Mouse (Mus musculus) thymus, adult 18-20 months (tissue): ENCODE results near the gene Lyzl6.

Source experiments
- DNase-seq, 2 experiments: peaks; one replicate each; pipeline ENCODE4 v3.0.0; 2022; ENCODE audit warnings: mixed read lengths in 2 of 2

The Lyzl6 gene

GRCm38 (mm10) chr11:103638790-103639189, at the start of gene Lyzl6:
TSS of gene Lyzl6 (minus strand) at chr11:103638890.
- DNase-seq = no peak

DNA sequence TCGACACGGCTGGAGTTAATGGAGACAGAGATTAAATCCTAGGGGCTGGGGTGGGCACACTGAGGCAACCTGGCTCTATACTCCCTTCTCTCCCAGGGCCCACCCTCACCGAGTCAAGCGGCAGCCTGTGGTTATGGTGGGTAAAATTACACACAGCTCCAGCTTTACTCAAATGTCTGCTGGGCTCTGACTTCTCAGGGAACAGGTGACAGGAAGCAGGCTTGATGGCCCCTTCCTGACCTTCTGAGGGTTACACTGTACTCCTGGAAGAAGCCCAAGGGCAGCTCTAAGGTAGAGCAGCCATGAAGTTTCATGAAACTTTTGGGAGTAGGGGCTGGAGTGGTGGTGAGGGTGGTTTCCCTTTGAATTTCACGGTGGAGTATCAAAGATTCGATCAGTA, 48.0 kb upstream of the Lyzl6 start:
- no peak for DNase-seq

- no peak for DNase-seq
These were observed 46.6 kb upstream of the Lyzl6 start for GRCm38 (mm10) chr11:103685261-103685736.

DNA sequence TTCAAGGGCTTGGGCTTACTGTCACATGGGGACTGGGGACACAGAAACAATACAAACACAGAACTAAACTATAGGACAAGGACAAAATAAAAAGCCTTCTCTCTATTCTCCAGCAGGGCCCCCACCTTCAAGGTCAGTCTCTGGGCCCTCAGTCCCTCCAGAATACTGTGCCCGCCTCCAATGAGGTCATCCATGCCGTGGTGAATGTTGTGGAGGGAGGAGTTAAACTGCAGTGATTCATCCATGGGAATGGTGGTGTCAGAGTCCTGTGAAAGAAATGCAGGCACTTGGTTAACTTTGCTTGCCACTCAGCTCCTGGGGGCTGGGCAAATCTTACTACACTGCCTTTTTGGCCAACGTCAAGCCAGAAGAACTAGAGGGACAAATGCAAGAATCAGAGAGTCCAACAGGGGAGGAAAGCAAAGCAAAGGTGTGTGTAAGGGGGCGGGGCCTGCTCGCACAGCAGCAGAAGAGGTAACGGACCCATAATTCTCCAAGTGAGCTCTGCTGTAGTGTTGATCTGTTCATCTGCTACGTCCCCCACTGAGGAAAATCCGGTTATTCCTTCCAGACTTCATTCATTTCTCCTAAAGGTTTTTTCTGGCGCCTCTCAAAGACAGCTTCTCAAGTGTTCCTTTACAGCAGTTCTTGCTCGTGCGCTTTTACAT, 45.1 kb upstream of the Lyzl6 start:
- no peak for DNase-seq

GRCm38 (mm10) chr11:103677042-103677441, 38.4 kb upstream of the Lyzl6 start:
- peak; percentile 17 to 18 for DNase-seq

DNA sequence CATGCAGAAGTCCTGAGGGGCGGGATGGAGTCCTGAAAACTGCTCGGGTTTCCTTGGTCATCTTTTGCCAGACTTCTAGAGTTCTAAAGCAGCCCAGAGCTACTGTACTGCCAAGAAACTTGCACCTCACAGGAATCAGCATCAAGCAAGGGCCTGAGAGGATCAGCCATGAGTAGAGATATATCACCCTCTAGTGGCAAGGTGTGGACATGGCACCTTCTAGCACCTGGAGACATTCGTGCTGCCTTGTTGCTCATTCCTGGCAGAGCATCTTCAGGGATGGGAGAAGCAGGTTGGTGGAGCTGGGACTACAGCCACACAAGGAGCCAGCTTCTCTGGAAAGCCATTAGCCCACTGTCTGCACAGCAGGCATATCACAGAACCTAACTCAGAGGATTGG, 36.9 kb upstream of the Lyzl6 start:
- peak in 1 of 2 experiments; percentile 6 for DNase-seq

DNA sequence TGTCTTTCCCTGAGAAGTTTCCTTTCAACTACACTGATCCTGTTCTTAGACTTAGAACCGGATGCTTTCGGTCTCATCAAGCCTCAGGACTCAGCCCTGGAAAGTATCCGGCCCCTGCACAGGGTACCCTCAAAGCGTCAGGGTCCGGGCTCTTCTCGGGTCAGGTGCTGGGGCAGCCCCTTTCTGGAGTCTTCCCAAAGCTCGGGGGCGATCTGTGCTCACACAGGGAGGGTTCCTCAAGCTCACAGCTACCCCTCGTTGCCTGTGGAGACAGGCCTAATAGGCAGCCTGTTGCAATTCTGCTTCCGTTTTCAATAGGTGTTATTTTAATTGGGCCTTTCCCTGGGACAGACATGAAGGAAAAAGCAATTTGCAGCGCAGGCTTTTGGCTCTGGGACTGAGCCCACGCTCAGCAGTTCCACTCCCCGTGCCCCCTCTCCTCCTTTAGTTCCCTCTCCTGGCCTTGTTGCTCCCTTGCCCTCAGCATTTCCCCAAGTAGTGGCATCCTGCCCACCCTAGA, 28.3 kb upstream of the Lyzl6 start:
- no peak for DNase-seq

GRCm38 (mm10) chr11:103666181-103666906, 27.7 kb upstream of the Lyzl6 start:
- no peak for DNase-seq

DNA sequence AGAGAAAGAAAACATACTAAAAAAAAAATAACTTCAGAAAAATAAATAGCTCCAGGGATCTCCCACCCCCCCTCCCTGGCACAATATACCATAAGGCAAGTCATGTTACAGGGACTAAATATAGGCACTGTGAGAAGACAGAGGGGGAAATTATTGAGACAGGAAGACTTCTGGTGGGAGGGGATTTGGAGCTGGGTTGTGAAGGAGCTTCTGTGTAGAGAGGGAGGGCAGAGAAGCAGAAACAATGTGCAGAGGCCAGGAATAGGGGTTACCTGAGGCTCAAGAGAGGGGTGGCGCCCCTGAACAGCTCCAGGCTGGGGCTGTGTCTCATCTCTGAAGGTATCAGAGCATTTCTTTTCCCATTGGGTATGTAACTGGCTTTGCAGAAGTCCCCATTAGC, 27.0 kb upstream of the Lyzl6 start:
- no peak for DNase-seq

DNA sequence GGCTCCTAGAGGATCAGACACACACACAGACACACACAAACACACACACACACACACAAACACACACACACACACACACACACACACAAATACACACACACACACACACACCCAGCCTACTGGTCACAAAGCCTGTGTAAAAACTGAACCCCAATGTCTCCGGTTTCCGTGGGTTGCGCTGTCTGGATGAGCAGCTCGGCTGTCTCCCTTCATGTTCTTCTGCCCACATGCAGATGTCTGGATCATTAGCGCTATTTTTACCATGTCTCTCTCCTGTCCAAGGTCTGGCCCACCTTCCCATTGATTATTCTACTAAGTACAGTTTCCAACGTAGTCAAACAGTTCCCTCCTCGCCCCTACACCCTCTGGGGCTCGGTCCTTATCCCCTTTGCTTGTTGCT, 24.4 kb upstream of the Lyzl6 start:
- DNase-seq = no peak

- DNase-seq = no peak
These were observed 23.9 kb upstream of the Lyzl6 start for GRCm38 (mm10) chr11:103662546-103662945.

DNA sequence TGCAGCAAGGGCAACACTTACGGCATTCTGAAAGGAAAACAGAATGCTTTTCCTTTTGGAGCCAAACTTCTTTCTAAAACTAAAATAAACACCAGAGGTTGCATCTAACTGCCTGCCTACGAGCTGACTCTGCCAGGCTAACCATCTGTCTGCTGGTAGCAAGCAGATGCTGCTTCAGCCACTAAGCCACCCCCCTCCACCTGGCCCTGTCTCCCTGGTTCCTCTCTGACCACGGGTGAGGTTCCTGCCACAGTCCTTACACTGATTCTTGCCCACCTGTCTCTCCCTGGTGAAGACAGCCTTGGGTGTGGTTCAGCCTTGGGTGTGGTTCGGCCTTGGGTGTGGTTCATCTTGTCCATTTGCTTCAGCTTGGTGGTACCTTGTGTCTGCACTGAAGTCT, 23.2 kb upstream of the Lyzl6 start:
- DNase-seq = no peak

- no peak for DNase-seq
These were observed 19.5 kb upstream of the Lyzl6 start for GRCm38 (mm10) chr11:103658189-103658588.

GRCm38 (mm10) chr11:103656520-103656919, 17.8 kb upstream of the Lyzl6 start:
- no peak for DNase-seq

DNA sequence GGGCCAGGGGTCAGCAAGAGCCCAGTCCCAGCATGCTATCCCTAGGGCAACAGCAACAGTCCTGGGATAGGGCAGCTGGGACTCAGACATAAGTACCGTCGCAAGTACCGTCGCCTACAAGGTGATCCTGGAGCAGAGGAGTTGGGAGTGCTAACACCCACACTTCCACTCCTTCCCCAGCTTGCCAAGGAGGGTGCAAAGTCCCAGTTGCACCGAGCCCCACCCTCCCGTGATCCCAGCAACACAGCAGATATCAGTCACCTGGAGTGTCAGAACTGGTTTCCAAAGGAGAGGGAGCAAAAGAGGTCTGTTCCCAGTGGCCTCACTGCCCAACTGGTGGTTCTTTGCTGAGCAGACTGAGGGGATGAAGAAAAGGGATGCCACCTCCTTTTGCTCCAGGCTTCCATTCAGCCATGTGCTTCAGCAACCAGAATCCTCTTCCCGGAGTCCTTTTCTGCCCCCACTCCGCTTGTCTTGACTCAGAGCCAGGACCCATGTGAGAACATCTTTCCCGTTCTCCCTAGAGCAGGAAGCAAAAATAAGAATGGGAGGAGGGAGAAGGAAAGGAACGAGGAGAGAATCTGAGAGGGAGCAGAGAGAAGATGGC, 14.8 kb upstream of the Lyzl6 start:
- DNase-seq = no peak

GRCm38 (mm10) chr11:103651426-103651825, 12.7 kb upstream of the Lyzl6 start:
- no peak for DNase-seq

DNA sequence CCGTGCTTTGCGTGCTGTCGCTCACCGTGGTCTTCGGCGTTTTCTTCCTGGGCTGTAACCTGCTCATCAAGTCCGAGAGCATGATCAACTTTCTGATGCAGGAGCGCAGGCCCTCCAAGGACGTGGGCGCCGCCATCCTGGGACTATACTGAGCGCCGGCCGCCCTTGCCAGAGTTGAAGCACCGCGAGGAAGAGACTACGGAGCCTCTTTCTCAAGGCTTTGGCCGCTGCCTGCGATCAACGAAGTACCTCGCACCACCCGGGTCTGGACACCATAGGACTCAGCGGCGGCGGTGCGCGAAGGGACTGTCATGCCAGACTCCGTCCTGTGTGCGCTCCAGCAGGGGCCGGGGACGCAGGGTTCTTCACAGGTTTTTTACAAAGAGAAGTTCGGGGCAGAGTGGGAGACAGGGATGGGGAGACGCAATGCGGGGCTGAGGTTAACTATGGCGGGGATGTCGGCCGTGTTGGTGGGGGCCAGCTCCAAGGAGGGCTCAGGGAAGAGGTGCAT, 11.3 kb upstream of the Lyzl6 start:
- no peak for DNase-seq

DNA sequence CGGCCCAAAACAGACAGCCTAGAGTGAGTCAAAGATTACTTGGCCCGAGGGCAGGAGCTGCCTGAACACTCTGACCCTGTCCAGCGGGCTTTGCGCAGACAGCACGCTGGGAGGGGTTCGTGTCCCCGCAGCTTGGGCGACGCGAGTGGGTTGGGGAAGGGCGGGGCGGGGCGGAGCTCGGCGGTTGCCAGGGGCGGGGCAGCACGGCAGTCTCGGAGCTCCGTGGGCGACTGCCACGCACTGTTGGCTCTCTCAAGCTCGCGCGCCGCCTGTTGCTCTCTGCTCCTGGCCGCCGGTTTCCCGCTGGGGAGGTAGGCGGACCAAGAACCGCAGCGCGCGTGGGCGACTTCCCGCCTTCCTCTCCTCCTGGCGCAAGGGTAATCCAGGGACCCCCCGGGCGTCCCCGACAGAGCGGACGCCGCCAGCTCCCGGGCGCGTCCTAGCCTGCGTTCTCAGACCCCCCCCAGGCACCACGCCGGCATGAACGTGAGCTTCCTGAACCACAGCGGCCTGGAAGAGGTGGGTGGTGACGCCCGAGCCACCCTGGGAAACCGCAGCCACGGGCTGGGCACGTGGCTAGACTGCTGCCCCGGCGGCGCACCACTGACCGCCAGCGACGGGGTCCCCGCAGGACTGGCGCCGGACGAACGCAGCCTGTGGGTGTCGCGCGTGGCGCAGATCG, 10.8 kb upstream of the Lyzl6 start, which contains the start of gene Rprml:
Gene Rprml (plus strand): TSS at position 270 of the 682 bp plus-strand sequence.
- DNase-seq = no peak

GRCm38 (mm10) chr11:103648656-103649055, 10.0 kb upstream of the Lyzl6 start:
- DNase-seq = no peak

DNA sequence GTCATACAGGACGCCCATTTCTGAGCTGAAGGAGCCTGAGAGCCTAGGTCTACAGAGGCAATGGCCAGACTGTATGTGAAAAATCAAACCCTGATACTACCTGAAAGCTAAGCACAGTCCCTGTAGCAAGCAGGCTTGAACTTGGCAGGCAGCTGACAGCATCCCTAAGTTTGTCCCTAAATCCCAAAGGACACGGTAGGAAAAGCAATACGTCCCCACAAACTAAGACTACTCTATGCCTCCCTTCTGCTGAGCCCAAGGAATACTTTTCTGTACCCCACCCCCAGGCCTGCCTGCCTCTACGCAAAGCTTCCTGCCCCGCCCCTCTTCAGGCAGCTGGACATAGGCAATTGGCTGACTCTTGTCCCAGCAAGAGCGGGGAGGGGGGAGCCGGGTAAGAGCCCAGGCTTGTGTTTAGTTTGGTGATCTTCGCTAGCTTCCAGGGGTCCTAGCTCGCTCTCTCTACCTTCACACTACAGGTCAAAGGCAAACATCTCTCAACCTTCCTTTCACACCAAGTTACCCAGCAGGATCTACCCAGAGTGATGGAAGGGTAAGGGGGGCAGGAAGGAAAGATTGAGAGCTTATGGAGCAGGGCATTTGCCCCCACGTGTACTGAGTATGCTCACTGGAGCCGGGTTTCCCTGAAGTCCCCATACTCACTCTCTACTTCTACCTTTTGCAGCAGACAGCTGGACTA, 9.4 kb upstream of the Lyzl6 start:
- no peak for DNase-seq

- DNase-seq = no peak
These were observed 7.6 kb upstream of the Lyzl6 start for GRCm38 (mm10) chr11:103646301-103646700.

GRCm38 (mm10) chr11:103645731-103646130, 7.0 kb upstream of the Lyzl6 start:
- no peak for DNase-seq
